Mouse (Mus musculus) cerebellum, adult 2 months (tissue): ENCODE data around the gene Pilrb1.

Experiments used
- CTCF ChIP-seq: fragments of 200-500 bp; IDR thresholded peaks from 2 replicates; pipeline ENCODE4 v1.5.1; 2011; ENCODE audit warnings: low read depth, mild to moderate bottlenecking, control low read depth, low read length, moderate library complexity, borderline replicate concordance; ENCODE audit not compliant: insufficient read depth
- POLR2A ChIP-seq: fragments of 200-500 bp; IDR thresholded peaks from 2 replicates; pipeline ENCODE4 v1.6.1; 2011; ENCODE audit warnings: low read length, control low read depth, borderline replicate concordance; ENCODE audit not compliant: insufficient read depth

- TF ChIP-seq CTCF (peak; percentile 11; the same call in 1 of the 2 replicates), POLR2A (no peak)
Measured at GRCm38 (mm10) chr5:137892954-137893353, 35.0 kb upstream of the Pilrb1 start.
